Mouse (Mus musculus): Measurements from ENCODE around the gene Cux2.

- TF ChIP-seq EP300 (IDR thresholded peaks at IDR 0.05), result no peak
- TF ChIP-seq CTCF (IDR thresholded peaks at IDR 0.05), result no peak
These were observed 73.6 kb downstream of the Cux2 start for GRCm38 (mm10) chr5:121976331-121976730.
